Mouse (Mus musculus): Measurements from ENCODE around the gene Cdc42bpb.

Cdc42bpb gene

GRCm38 (mm10) chr12:111377376-111377973 lies at the start of gene Cdc42bpb:
Gene Cdc42bpb (minus strand): TSS chr12:111377718.
- no peak for DNase-seq (ENCODE audit: low read depth)

- DNase-seq (ENCODE audit: low read depth): peak; percentile 82
Measured at GRCm38 (mm10) chr12:111425789-111426460, 48.4 kb upstream of the Cdc42bpb start.

- peak; percentile 70 for DNase-seq (ENCODE audit: low read depth)
Measured at GRCm38 (mm10) chr12:111425258-111425657, 47.7 kb upstream of the Cdc42bpb start.

- no peak for DNase-seq (ENCODE audit: low read depth)
Measured at GRCm38 (mm10) chr12:111424547-111424946, 47.0 kb upstream of the Cdc42bpb start.

- no peak for DNase-seq (ENCODE audit: low read depth)
Measured at GRCm38 (mm10) chr12:111423570-111424129, 46.1 kb upstream of the Cdc42bpb start.

- DNase-seq (ENCODE audit: low read depth): no peak
Measured at GRCm38 (mm10) chr12:111422852-111423251, 45.3 kb upstream of the Cdc42bpb start.

GRCm38 (mm10) chr12:111420946-111421709 lies 43.6 kb upstream of the Cdc42bpb start:
- DNase-seq (ENCODE audit: low read depth): no peak

- no peak for DNase-seq (ENCODE audit: low read depth)
Measured at GRCm38 (mm10) chr12:111419918-111420317, 42.4 kb upstream of the Cdc42bpb start.

- DNase-seq (ENCODE audit: low read depth): no peak
Measured at GRCm38 (mm10) chr12:111416921-111417779, 39.6 kb upstream of the Cdc42bpb start, which contains the start of gene Exoc3l4. Gene Exoc3l4 (plus strand): TSS chr12:111417017.

GRCm38 (mm10) chr12:111413300-111413699 lies 35.8 kb upstream of the Cdc42bpb start:
- DNase-seq (ENCODE audit: low read depth): peak; percentile 82

GRCm38 (mm10) chr12:111412581-111413284 lies 35.2 kb upstream of the Cdc42bpb start:
- no peak for DNase-seq (ENCODE audit: low read depth)

- DNase-seq (ENCODE audit: low read depth): no peak
Measured at GRCm38 (mm10) chr12:111411631-111412355, 34.3 kb upstream of the Cdc42bpb start.

- no peak for DNase-seq (ENCODE audit: low read depth)
Measured at GRCm38 (mm10) chr12:111409583-111409982, 32.1 kb upstream of the Cdc42bpb start.

GRCm38 (mm10) chr12:111406622-111407021 lies 29.1 kb upstream of the Cdc42bpb start, which contains the start of gene Lbhd2:
Gene Lbhd2 (plus strand): TSS chr12:111406809.
- DNase-seq (ENCODE audit: low read depth): no peak

GRCm38 (mm10) chr12:111404880-111405279 lies 27.4 kb upstream of the Cdc42bpb start:
- DNase-seq (ENCODE audit: low read depth): no peak

GRCm38 (mm10) chr12:111401454-111402184 lies 24.1 kb upstream of the Cdc42bpb start:
- peak; percentile 74 for DNase-seq (ENCODE audit: low read depth)

GRCm38 (mm10) chr12:111396997-111397396 lies 19.5 kb upstream of the Cdc42bpb start:
- DNase-seq (ENCODE audit: low read depth): no peak

GRCm38 (mm10) chr12:111394008-111394407 lies 16.5 kb upstream of the Cdc42bpb start:
- DNase-seq (ENCODE audit: low read depth): no peak

- DNase-seq (ENCODE audit: low read depth): no peak
Measured at GRCm38 (mm10) chr12:111387146-111387545, 9.6 kb upstream of the Cdc42bpb start.
